Mouse (Mus musculus) G1E (cell line): ENCODE measurements around the gene Rab7b.

Experiments used
- CTCF ChIP-seq: IDR thresholded peaks from 2 replicates; pipeline ENCODE4 v1.5.1; 2012; ENCODE audit warnings: low read depth, low read length, inconsistent platforms, mixed read lengths
- GATA1 ChIP-seq: IDR thresholded peaks from 2 replicates; pipeline ENCODE4 v1.6.1; 2012; ENCODE audit warnings: borderline replicate concordance, low read length, inconsistent platforms, mixed read lengths
- GATA2 ChIP-seq: IDR thresholded peaks from 2 replicates; pipeline ENCODE4 v1.6.1; 2012; ENCODE audit warnings: low read depth, low read length, inconsistent platforms, borderline replicate concordance
- POLR2AphosphoS5 ChIP-seq: IDR thresholded peaks from 2 replicates; pipeline ENCODE4 v1.6.1; 2012; ENCODE audit warnings: low read depth, low read length, inconsistent platforms; ENCODE audit not compliant: insufficient replicate concordance
- TAL1 ChIP-seq: conservative IDR thresholded peaks from 2 replicates; pipeline ENCODE4 v1.6.1; 2012; ENCODE audit warnings: low read depth, low read length, inconsistent platforms, mixed read lengths

DNA sequence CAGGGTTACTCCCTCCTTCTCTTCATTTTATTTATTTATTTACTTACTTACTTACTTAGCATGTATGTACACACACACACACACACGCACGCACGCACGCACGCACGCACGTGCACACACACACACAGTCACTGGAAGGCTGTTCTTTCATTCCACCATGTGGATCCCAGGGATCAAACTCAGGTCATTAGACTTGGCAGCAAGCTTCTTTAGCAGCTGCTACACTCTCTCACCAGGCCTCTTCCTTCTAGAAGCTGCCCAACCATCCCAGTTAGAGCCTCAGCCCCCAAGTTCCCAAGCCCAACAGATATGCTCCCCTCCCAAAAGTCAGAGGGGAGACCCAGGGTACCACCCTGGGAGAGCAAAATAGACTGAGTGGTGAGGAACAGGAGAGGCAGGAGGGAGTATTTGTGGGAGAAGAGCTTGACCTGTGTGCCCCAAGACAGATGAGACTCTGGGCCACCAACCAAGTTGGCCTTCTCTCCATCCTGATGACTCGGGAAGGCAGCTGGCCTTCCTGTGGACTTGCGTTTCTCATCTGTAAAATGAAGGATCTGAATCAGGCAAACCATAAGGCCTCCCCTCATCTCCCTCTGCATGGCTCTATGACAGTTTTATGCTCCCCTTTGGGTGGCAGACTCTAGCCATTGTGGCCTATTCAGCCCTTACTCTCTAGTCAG is 51.1 kb downstream of the Rab7b start:
- TF ChIP-seq CTCF: no peak
- no peak for TF ChIP-seq POLR2AphosphoS5
- TF ChIP-seq GATA1: no peak
- no peak for TF ChIP-seq GATA2
- no peak for TF ChIP-seq TAL1
